Mouse (Mus musculus): ENCODE results near the gene Rcsd1.

- no peak for TF ChIP-seq POLR2A (IDR thresholded peaks at IDR 0.05; ENCODE audit: borderline replicate concordance, extremely low read depth, insufficient read depth, insufficient read length, poor library complexity, severe bottlenecking)
- TF ChIP-seq CTCF (IDR thresholded peaks at IDR 0.05; ENCODE audit: borderline replicate concordance, extremely low read depth, insufficient read depth, insufficient read length), result no peak
These were observed 724 bp downstream of the Rcsd1 start for GRCm38 (mm10) chr1:165708686-165709380.
